Mouse (Mus musculus): Measurements from ENCODE around the gene Srsf3. TPM values are rescaled to one million over a fixed set of nuclear protein-coding genes. Genes with fewer than 3 reads are reported as not detected.
"Not testable (repeated sequence)": the region's sequence is repeated elsewhere in the genome, so short reads cannot be mapped to it uniquely, and the experiment has no call there.

The Srsf3 gene
- polyA plus RNA-seq, 1 experiment from 2014 or later = 411 TPM

- H3K27ac ChIP-seq (replicated peaks) = no peak overlapping the region
- no peaks in the 10 kb centered on the region for H3K36me3 ChIP-seq
- 87% methylated on average over 9 of the region's 9 CpGs for WGBS
- no peak overlapping the region for H3K9ac ChIP-seq
- H3K4me3 ChIP-seq = no peak overlapping the region
- H3K4me1 ChIP-seq (replicated peaks) = peaks cover 33% of the 10 kb centered on the region
- H3K27me3 ChIP-seq = no peaks in the 10 kb centered on the region
- no peak for ATAC-seq (ENCODE audit: low FRiP score, low read depth)
- H3K9me3 ChIP-seq = no peaks in the 10 kb centered on the region
- H3K4me2 ChIP-seq = no peak overlapping the region
Measured at GRCm38 (mm10) chr17:29060946-29061345, 28.5 kb downstream of the Srsf3 start.

- H3K4me2 ChIP-seq = no peak overlapping the region
- H3K27me3 ChIP-seq = no peaks in the 10 kb centered on the region
- WGBS = 47% methylated on average over 13 of the region's 13 CpGs
- H3K4me3 ChIP-seq = no peak overlapping the region
- peaks cover 21% of the 10 kb centered on the region for H3K4me1 ChIP-seq (replicated peaks)
- no peak for ATAC-seq (ENCODE audit: low FRiP score, low read depth)
- H3K9me3 ChIP-seq = no peaks in the 10 kb centered on the region
- H3K9ac ChIP-seq = no peak overlapping the region
- H3K36me3 ChIP-seq = no peaks in the 10 kb centered on the region
- no peak overlapping the region for H3K27ac ChIP-seq (replicated peaks)
Measured at GRCm38 (mm10) chr17:29062119-29063035, 29.9 kb downstream of the Srsf3 start.

- no peaks in the 10 kb centered on the region for H3K27me3 ChIP-seq
- H3K4me2 ChIP-seq = no peak overlapping the region
- no peak overlapping the region for H3K4me3 ChIP-seq
- no peaks in the 10 kb centered on the region for H3K9me3 ChIP-seq
- H3K9ac ChIP-seq = no peak overlapping the region
- WGBS = 52% methylated on average over 8 of the region's 8 CpGs
- no peak overlapping the region for H3K27ac ChIP-seq (replicated peaks)
- ATAC-seq (ENCODE audit: low FRiP score, low read depth) = no peak
- peaks cover 19% of the 10 kb centered on the region for H3K4me1 ChIP-seq (replicated peaks)
- H3K36me3 ChIP-seq = no peaks in the 10 kb centered on the region
Measured at GRCm38 (mm10) chr17:29063121-29063987, 30.9 kb downstream of the Srsf3 start.

- 65% methylated on average over 2 of the region's 2 CpGs for WGBS
- no peak overlapping the region for H3K27ac ChIP-seq (replicated peaks)
- H3K36me3 ChIP-seq = no peaks in the 10 kb centered on the region
- H3K9ac ChIP-seq = no peak overlapping the region
- H3K9me3 ChIP-seq = no peaks in the 10 kb centered on the region
- no peak overlapping the region for H3K4me3 ChIP-seq
- H3K4me2 ChIP-seq = no peak overlapping the region
- peaks cover 13% of the 10 kb centered on the region for H3K4me1 ChIP-seq (replicated peaks)
- no peak for ATAC-seq (ENCODE audit: low FRiP score, low read depth)
- H3K27me3 ChIP-seq = no peaks in the 10 kb centered on the region
Measured at GRCm38 (mm10) chr17:29063988-29064285, 31.5 kb downstream of the Srsf3 start.

- H3K27ac ChIP-seq (replicated peaks) = no peak overlapping the region
- H3K9me3 ChIP-seq = no peaks in the 10 kb centered on the region
- no peak overlapping the region for H3K9ac ChIP-seq
- no peak for ATAC-seq (ENCODE audit: low FRiP score, low read depth)
- no peaks in the 10 kb centered on the region for H3K36me3 ChIP-seq
- peaks cover 12% of the 10 kb centered on the region for H3K4me1 ChIP-seq (replicated peaks)
- H3K27me3 ChIP-seq = no peaks in the 10 kb centered on the region
- H3K4me2 ChIP-seq = no peak overlapping the region
- H3K4me3 ChIP-seq = no peak overlapping the region
- 83% methylated on average over 21 of the region's 21 CpGs for WGBS
Measured at GRCm38 (mm10) chr17:29065245-29065940, 33.0 kb downstream of the Srsf3 start.

GRCm38 (mm10) chr17:29065971-29066370, 33.5 kb downstream of the Srsf3 start:
- no peaks in the 10 kb centered on the region for H3K9me3 ChIP-seq
- 95% methylated on average over 3 of the region's 3 CpGs for WGBS
- no peak overlapping the region for H3K27ac ChIP-seq (replicated peaks)
- no peak for ATAC-seq (ENCODE audit: low FRiP score, low read depth)
- no peaks in the 10 kb centered on the region for H3K27me3 ChIP-seq
- H3K4me1 ChIP-seq (replicated peaks) = peaks cover 12% of the 10 kb centered on the region
- H3K4me3 ChIP-seq = no peak overlapping the region
- H3K4me2 ChIP-seq = no peak overlapping the region
- no peaks in the 10 kb centered on the region for H3K36me3 ChIP-seq
- H3K9ac ChIP-seq = no peak overlapping the region

GRCm38 (mm10) chr17:29067416-29067815, 35.0 kb downstream of the Srsf3 start:
- H3K27ac ChIP-seq (replicated peaks); H3K9ac ChIP-seq; H3K27me3 ChIP-seq; ATAC-seq (ENCODE audit: low FRiP score, low read depth); H3K9me3 ChIP-seq; H3K4me1 ChIP-seq (replicated peaks); H3K36me3 ChIP-seq; H3K4me2 ChIP-seq; H3K4me3 ChIP-seq: not testable (repeated sequence)
- WGBS = 76% methylated on average over 3 of the region's 3 CpGs

GRCm38 (mm10) chr17:29067847-29068246, 35.4 kb downstream of the Srsf3 start:
- no peaks in the 10 kb centered on the region for H3K27me3 ChIP-seq
- ATAC-seq (ENCODE audit: low FRiP score, low read depth) = no peak
- no peak overlapping the region for H3K4me3 ChIP-seq
- H3K27ac ChIP-seq (replicated peaks) = no peak overlapping the region
- no peak overlapping the region for H3K9ac ChIP-seq
- H3K4me2 ChIP-seq = no peak overlapping the region
- no peaks in the 10 kb centered on the region for H3K9me3 ChIP-seq
- 57% methylated on average over 5 of the region's 5 CpGs for WGBS
- no peaks in the 10 kb centered on the region for H3K36me3 ChIP-seq
- peaks cover 5% of the 10 kb centered on the region for H3K4me1 ChIP-seq (replicated peaks)

GRCm38 (mm10) chr17:29069063-29069462, 36.6 kb downstream of the Srsf3 start:
- Histone ChIP-seq H3K36me3 (no peaks in the 10 kb centered on the region), H3K4me3 (no peak overlapping the region), H3K27me3 (no peaks in the 10 kb centered on the region), H3K27ac (replicated peaks) (no peak overlapping the region), H3K4me2 (no peak overlapping the region), H3K4me1 (replicated peaks) (no peaks in the 10 kb centered on the region; the same call in 1 of the 2 replicates), H3K9ac (no peak overlapping the region), H3K9me3 (no peaks in the 10 kb centered on the region)
- no peak for ATAC-seq (ENCODE audit: low FRiP score, low read depth)
- 79% methylated on average over 10 of the region's 10 CpGs for WGBS

GRCm38 (mm10) chr17:29071820-29072219, 39.4 kb downstream of the Srsf3 start:
- Histone ChIP-seq H3K9me3 (no peaks in the 10 kb centered on the region), H3K27me3 (no peaks in the 10 kb centered on the region), H3K4me3 (no peak overlapping the region), H3K9ac (no peak overlapping the region), H3K4me1 (replicated peaks) (no peaks in the 10 kb centered on the region; the same call in 1 of the 2 replicates), H3K36me3 (no peaks in the 10 kb centered on the region), H3K4me2 (no peak overlapping the region), H3K27ac (replicated peaks) (no peak overlapping the region)
- ATAC-seq (ENCODE audit: low FRiP score, low read depth) = no peak
- WGBS = 80% methylated on average over 5 of the region's 5 CpGs

- H3K27me3 ChIP-seq = no peaks in the 10 kb centered on the region
- H3K4me1 ChIP-seq (replicated peaks) = no peaks in the 10 kb centered on the region; the same call in 1 of the 2 replicates
- no peaks in the 10 kb centered on the region for H3K36me3 ChIP-seq
- no peak overlapping the region for H3K4me2 ChIP-seq
- H3K27ac ChIP-seq (replicated peaks) = no peak overlapping the region
- H3K9me3 ChIP-seq = no peaks in the 10 kb centered on the region
- no peak for ATAC-seq (ENCODE audit: low FRiP score, low read depth)
- WGBS = 39% methylated on average over 11 of the region's 11 CpGs
- H3K4me3 ChIP-seq = no peak overlapping the region
- H3K9ac ChIP-seq = no peak overlapping the region
Measured at GRCm38 (mm10) chr17:29072701-29073307, 40.4 kb downstream of the Srsf3 start.
